Mouse (Mus musculus): ENCODE results near the gene Vac14.

Vac14 gene

DNA sequence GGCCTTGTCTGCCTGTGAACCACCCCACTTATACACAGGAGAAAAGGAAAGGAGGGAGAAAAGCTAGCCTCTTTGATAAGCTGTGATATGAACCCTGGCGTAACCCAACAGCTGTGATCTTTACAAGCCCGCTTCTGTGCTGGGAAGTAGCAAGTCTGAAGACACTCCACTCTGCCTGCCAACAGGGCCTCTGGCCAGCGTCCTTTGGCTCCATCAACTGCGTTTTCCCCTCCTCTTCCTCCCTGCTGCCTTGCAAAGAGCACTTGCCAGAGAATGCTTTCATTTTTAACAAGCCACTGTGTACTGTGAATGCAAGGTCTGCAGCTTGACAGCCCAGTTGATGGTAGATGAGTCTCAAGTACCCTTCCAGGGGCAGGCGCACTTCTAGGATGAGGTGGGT lies 69.3 kb downstream of the Vac14 start:
- peak in 1 of 2 experiments; percentile 62 for DNase-seq (ENCODE audit: low spot score in 2 of 2)

DNA sequence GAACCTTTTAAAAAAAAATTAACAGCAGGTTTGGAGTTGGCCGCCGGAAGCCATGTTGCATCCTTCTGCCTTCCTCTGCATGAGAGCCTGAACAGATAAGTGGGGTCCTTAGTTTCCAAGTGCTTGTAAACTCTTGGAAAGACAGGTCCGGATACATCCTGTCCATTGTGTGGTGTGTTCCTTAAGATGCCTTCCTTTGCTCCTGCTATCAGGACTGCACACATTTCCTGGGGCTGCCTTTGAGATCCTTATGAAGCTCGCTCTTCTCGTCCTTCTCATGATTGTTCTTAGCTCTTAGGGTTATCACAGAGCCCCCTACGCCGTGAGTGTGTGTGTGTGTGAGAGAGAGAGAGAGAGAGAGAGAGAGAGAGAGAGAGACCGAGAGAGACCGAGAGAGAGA lies 71.6 kb downstream of the Vac14 start:
- DNase-seq (ENCODE audit: low spot score in 2 of 2) = no peak

DNA sequence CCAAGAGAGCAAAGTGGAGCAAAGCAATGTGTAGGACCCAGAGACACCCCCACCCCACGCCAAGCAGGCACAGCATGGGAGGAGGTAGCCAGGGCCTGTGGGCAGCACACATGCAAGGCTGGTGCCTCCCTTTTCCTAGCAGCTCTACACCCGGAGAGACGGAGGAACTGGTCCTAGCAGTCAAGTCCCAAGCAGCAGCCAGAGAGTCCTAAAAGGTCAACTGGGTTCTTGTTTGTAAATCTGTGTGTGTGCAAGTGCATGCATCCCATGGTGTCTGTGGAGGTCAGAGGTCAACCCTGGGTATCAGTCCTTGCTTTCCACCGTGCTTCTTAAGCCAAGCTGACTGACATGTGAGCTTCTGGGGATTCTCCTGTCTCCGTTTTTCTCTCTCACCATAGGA lies 75.8 kb downstream of the Vac14 start:
- no peak for DNase-seq (ENCODE audit: low spot score in 2 of 2)

DNA sequence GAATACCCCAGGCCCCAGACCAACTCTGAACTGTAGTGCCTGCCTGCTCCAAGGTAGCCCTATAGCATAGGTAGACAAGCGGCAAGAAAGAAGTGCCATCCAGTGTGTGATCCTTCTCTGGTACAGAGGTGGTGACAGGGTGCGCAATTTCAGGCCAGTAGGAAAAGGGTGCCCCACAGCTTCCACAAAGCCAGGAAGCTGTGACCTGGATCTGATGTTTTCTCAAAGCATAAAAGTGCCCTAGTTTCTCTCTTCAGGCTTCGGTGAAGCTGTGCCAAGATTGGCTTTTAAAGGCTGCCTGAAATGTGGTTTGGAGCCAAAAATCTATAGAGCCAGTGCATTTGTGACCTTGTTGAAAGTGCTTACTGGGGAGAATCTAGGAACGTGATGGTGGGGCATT lies 76.4 kb downstream of the Vac14 start:
- DNase-seq (ENCODE audit: low spot score in 2 of 2) = no peak

DNA sequence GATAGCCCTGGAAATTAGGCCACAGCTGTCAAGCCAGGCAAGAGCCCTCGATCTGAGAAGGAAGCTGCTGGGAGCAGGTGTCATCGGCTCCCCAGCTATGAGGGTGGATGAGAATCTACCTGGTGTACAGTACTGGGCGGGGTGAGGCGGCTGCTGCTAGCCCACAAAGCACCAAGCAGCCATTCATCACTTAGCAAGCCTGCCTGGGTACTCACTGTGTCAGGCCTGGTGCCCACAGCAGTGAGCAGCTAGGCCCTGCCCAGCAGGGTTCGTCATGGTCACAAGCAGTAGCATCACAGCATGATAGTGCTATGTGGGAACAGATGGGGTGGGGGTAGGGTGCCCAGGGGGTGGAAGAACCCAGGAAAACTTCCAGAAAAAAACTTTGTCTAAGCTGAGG lies 77.0 kb downstream of the Vac14 start:
- no peak for DNase-seq (ENCODE audit: low spot score in 2 of 2)

DNA sequence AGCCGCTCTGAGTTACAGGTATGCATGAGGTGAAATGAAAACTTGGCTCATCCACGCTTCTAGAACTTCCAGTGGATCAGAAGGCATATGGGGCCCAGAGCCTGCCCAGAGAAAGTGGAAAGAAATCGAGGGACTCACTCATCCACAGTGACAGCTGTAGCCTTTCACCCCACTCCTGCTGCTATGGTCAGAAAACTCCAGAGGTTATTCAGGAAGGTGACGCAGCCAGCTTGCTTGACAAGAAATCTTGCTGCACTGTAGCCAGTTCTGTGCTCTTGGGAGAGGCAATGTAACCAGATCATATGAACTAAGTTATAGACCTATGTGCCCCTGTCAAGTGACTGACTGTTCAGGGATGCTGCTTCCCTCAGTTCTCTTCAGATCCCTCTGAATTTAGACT lies 77.7 kb downstream of the Vac14 start:
- DNase-seq (ENCODE audit: low spot score in 2 of 2) = no peak

DNA sequence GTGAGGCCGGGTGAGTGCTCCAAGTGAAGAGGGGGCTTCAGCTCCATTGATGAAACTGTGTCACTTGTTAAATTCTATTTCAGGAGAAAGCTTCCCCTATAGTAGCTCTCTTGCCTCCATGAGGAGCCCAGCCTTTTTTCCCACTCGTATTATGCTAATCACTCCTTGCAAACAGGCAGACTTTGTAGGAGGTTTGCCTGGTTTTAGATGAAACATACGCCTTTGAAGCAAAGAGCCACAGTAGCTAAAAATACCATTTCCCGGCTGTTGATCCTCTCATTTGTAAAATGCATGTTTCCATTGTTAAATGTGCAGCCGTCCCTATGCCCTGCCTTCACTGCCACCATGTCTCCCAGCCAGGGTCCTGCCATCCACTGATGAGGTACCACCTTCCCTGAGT lies 79.2 kb downstream of the Vac14 start:
- DNase-seq (ENCODE audit: low spot score in 2 of 2) = no peak

DNA sequence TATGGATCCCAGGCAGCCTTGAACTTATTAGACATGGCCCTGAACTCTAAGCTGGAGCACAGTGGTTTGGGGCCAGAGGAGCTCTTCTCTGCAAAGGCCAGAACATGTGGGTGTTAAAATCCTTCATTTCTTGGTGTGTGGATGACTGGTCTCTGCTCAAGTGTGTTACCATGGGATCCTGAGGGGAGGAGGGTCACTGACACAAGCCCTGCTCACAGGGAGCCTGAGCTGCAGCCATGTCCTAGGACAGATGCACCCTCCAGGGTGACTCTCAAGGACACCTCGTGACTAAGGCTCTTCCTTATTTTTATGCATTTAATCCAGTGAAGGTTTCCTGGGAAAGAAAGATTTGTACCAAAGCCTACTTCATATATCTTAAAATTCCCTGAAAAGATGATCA lies 79.7 kb downstream of the Vac14 start:
- DNase-seq (ENCODE audit: low spot score in 2 of 2) = no peak

DNA sequence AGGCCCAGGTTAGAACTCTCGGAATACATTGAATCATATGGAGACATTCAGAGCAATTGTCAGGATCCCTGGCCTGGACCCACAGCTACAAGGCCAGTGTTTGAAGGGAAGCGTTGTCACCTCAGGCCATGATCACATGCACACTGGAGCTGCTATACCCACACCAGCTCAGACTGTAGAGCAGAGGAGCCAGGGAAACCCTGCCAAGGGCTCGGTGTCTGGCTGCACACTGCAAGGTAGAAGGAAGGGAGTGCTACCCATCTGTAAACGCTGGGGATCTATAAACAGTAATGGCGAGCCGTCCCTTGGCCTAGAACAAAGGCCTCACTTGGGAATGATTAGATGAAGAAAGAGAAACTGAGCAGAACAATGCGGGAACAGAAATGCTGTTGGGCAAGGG lies 81.1 kb downstream of the Vac14 start:
- no peak for DNase-seq (ENCODE audit: low spot score in 2 of 2)

DNA sequence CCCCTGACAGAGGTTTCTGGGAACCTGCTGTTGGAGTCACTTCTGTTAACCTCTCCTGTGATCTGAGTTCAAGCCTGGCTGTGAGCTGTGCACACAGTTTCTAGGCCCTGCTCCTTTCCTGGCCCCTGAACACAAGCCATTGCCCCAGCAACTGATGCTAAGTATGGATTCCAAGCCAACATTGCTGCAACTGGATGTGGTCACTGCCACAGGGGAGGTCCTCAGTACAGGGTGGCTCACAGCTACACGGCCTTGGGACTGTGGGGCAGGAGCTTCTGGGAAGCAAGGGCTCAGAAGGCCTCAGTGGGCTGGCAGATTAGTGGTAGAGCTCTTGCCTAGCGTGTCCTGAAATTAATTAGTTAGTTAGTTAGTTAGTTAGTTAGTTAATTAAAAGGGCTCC lies 82.2 kb downstream of the Vac14 start:
- DNase-seq (ENCODE audit: low spot score in 2 of 2) = no peak

DNA sequence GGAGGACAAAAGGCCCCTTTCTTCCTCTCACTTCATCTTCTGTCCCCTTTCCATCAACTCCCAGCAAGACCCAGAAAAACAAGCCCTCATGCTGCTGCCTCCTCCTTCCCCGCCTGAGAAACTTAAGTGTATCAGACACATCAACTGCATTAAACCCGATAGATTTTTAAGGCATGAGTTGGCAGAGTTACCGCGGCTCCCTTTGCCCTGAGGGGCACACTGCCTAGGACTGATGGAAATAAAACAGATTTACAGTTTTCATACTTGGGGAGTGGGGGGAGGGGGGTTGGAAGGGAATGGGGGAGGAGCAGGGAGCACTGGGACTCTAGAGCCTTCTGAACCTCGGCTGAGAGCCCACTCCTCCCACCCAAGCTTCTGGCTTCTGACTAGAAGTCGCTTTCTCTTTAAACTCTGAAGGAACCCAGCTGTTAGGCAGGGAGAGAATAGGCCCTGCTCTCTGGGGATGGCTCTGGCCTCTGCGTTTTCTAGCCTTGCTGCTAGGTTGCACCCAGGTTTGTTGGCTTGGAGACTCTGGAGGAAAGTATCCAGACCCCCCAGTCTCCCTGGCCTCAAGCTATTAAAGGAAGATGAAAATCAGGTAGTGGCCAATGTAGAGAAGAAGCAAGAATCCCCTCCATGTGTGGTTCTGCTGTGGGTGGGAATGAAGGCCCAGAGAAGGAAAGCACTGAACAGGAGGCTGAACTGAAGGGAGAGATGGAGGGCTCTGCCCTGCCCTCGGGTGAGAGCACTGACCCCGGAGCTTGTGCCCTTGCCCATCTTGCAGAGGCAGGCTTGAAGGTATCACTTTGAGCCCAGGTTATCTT lies 84.5 kb downstream of the Vac14 start:
- no peak for DNase-seq (ENCODE audit: low spot score in 2 of 2)

DNA sequence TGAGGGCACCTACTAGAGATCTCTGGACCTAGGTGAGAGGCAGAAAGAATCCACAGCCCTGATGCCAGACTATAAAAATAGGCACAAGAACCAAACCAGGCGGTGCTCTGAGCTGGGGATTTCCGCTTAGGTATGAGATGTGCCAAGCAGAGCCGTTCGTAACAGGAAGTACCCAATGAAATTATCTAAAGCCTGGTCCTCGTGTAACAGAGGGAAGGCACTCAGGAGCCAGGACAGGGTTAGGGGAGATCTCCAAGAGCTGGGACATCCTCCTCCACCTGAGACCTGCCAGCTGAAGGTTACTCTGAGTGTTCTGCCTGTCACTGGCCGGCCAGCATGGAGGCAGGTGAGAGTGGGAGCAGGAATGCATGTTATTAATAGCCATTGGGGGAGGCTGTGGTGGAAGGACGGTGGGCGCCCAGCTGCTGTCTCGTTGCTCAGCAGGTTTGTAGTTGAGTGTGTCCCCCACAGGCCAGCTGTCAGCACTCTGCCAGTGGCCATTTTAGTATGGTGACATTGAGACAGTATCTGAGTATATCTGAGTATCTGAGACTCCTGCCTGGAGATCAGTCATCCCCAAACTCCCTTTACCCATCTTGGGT lies 85.2 kb downstream of the Vac14 start:
- DNase-seq (ENCODE audit: low spot score in 2 of 2) = no peak

DNA sequence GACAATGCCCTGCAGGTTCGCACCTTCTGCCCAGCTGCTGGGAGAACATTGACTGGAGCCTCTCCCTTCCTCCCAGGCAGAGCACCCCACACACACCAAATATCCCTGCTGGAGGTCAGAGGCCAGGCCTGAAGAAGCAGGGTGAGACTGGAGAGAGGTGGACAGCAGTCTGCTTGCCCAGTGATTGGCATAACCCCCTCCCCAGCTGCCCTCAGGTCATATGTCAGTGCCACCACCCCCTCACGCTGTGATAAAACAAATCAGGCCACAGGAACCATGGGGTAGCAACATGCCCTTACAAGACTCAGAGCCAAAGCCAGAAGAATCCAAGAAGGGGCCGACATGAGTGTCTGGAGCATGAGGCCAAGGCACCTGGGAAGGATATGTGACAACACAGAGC lies 85.7 kb downstream of the Vac14 start:
- no peak for DNase-seq (ENCODE audit: low spot score in 2 of 2)

DNA sequence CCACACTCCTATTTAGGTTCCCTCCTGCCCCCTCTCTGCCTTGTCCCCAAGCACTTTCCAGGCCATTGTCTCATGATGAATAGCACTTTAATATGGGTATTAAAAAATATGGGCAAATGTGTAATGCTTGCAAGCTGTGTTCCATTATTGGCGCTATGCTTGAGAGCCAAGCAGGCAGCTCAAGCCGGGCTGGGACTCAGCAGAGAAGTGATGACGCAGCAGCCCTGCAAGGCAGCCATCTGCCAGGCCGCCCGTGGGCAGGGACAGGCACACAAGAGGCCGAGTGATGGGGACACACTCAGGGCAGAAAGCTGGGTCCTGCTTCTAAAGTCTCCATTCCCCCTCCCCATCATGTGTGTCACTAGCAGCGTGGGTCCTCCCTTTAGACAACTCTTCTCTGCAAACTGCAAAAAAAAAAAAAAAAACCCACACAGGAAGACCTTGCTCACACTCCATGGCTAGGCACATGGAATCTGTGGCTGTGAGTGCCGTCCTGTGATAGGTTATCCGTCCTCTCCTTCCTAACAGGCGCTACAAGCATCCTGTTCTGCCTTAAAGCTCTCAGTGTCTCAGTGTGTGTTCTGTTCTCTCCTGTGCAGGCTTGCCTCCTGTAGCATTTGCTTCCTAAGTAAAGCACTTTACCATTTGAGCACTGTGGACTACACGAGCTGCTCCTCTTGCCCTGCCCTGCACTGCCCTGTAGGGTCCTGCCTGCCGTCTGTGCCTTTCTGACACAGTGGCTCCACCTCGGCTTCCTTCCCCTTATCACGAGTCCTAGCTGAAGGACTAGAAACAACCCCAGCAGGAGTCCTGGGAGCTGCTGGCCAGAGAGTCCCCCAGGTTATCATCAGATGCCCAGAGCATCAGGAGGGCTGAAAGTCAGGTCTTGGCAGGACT lies 87.3 kb downstream of the Vac14 start:
- no peak for DNase-seq (ENCODE audit: low spot score in 2 of 2)

DNA sequence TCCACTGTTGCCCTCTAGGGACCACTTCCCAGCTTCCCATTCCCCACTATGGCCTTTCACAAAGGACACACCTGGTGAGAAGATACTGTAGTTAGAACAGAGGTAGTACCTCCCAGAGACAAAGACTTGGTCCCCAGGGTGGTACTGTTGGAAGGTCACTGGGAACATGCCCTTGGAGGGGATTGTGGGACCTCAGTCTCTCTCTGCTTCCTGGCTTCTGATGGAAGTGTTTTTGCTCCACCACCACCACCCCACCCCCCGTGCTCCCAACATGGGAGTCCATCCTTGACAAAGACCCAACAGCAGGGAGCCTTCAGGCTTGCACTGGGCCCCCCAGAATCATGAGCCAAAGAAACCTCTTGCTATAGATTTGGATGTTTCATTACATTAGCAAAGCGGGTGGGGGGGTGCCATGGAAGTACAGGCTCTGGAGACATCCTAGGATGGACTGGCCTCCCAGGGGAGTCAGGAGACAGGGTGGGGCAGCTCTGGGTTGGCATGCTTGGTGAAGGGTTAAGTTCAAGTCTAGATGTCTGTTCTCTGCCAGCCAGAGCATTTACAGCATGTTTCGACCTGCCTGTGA lies 88.0 kb downstream of the Vac14 start:
- no peak for DNase-seq (ENCODE audit: low spot score in 2 of 2)

DNA sequence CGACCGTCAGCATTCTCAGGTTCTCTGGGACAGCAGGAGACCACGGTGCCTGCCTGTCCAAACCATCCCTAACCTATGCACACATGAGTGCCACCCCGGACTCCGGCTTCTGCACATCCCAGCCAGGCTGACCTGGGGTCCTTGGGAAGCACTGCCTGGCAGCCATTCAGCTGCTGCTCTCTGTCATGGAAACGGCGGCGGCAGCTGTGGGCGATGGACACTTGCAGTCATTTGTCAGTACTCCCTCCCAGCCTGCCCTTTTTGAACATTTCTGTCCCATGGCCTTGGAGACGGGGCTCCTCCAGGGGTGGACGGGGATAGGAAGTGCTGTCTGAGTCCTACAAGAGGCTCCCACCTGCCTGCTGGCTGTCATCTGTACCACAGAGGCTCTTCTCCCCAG lies 90.0 kb downstream of the Vac14 start:
- DNase-seq (ENCODE audit: low spot score in 2 of 2) = no peak

DNA sequence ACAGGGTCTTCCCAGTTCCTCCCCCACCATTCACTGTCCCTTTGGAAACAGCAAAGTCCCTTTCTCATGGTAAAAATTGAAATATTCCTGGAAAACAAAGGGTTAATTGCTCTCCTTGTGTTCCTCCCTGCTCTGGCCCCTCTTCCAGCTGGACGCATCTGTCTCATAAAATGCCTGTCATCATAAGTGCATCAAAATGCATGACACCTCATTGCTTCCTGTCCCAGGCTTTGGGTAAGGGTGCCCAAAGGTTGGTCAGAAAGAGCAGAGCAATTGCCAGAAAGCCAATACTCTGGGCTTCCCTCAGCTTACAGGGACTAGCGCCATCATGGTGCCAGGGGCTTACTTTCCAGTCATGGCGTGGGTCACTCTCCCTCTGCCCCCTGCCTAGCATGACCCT lies 92.2 kb downstream of the Vac14 start:
- DNase-seq (ENCODE audit: low spot score in 2 of 2) = no peak

DNA sequence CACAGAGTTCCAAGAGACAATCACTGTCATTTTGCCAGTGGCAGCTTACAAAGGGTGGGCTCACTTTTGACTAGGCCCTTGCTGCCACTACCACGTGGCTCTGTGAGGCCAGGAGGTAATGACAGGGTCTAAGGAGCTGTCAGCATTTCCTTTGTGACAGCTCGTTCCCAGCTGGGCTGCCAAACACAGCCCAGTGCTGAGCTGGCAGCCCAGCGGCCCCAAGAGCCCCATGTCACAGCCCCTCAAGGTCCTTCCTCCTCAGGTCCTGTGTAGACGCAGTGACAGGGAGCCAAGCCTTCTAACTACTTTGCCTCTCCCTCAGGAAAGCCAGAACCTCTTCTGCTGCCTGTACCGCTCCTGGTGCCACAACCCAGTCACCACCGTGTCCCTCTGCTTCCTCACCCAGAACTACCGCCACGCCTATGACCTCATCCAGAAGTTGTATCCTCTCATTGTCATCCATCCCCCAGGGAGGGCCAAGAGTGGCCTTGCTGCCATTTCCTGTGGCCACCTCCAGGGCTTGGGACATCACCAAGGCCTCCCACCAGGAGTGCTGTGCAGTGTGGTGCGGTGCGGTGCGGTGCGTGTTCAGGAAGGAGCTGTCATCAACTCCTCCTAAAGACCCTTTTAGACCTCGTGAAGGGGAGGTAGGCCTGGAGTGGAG lies 93.0 kb downstream of the Vac14 start:
- no peak for DNase-seq (ENCODE audit: low spot score in 2 of 2)

DNA sequence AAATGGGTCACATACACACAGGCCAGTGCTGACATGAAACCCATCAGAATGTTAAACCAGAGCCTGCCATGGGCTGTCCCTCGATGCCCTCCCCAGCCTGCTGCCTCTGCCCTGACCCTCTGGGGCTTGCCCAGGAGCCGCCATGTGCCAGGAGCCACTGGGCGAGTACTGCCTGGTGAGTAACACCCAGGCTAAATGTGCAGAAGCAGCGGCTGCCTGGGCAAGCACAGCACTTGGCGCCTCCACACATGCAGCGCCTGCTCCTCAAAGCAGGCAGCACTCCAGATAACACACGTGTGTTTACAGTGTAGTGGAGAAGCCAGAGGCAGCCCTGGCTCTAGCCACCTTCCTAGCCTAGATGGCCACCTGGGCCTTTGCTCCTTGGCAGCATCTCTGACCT lies 94.7 kb downstream of the Vac14 start:
- no peak for DNase-seq (ENCODE audit: low spot score in 2 of 2)

DNA sequence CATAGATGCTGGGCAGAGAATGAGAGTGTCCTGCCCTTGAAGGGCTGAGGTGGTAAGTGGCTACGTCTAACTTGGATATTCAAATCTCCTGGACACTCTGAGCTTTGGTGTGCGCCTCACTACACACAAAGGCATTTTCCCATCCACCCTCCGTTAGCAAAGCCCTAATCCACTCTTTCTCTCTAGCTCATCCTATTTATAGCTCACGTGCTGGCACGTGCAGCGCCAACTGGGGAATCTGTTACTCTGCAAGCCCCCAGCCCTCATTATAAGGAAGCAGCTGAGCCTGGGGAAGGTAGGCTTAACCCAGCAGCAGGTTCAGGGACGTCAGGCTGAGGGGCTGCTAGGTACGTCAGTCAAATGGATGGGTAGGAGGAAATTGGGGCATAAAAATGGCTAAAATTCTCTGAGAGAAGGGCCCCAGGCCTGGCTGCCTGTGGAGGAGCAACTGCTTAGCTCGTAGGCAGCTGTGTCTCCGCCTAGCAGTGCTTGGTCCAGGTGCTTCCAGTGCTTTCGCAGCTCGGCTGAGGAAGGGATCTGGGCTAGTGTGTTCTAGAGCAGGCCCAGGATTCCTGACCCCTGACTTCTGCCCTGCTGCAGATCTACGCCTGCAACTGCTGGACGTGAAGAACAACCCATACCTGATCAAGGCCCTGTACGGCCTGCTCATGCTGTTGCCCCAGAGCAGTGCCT lies 96.6 kb downstream of the Vac14 start:
- DNase-seq (ENCODE audit: low spot score in 2 of 2) = no peak

DNA sequence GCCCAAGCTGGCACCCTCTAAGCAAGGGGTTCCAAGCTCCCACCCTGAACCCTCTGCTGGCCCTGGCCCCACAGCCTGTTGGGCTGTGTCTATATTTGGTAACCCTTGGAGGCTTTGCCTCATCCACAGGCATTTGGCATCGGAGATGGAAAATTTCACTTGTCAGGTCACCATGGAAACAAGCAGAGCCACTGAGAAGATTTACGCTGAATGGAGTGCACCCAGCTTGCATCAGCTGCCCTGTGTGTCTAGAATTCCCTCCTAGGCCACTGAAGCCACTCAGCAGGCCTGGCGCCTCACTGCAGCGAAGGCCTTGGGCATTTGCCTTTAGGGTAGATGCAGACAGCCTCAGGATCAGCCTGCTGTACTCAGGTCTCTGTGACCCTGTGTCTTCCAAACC lies 97.7 kb downstream of the Vac14 start:
- DNase-seq (ENCODE audit: low spot score in 2 of 2) = peak; percentile 57 to 78

Data from frontal cortex, postnatal 14 days (tissue).